Mouse (Mus musculus): ENCODE data around the gene Abcb8. TPM values are rescaled to one million over a fixed set of nuclear protein-coding genes. Genes with fewer than 3 reads are reported as not detected.
A peak's percentile ranks its signal among the peaks of the same experiment; 100 is the strongest.
"Not testable (repeated sequence)": the region's sequence is repeated elsewhere in the genome, so short reads cannot be mapped to it uniquely, and the experiment has no call there.

The Abcb8 gene
- total and polyA plus RNA-seq, 3 experiments, result 81.2 to 151 (median 89.8) TPM

DNA sequence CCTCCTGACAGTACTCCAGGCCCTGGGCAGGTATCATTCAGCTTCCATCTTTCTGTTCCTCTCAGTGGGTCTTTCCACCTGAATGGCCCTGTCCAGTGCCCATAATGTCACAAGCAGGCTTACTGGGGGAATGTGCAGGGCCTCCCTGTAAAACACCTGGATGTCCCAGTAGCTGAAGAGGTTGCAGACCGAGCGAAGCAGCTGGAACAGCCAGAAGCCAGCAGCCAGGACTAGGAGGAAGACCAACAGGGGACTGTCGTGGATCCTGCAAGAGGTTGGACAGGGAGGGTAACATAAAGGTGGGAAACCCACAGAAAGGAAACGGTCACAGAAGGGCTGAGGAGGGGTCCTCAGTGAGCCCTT lies 3.8 kb upstream of the Abcb8 start:
- intact Hi-C loops (cut with DNase I), result loop anchor here (5.0 kb wide), 1 partner anchor 32 kb away; no protein-coding TSS in a partner anchor
- Histone ChIP-seq H3K9ac (ENCODE audit: low read depth, low read length) (no peak overlapping the region), H3K27ac (no peak overlapping the region; the same call in 1 of the 2 replicates), H3K4me1 (ENCODE audit: control insufficient read depth, insufficient read depth, low read length) (peaks cover 8% of the 10 kb centered on the region), H3K27me3 (ENCODE audit: control insufficient read depth, insufficient read depth, low read length) (no peaks in the 10 kb centered on the region), H3K79me2 (replicated peaks; ENCODE audit: control insufficient read depth, insufficient read depth, low read length) (no peaks in the 10 kb centered on the region), H3K4me3 (no peak overlapping the region), H3K36me3 (ENCODE audit: control insufficient read depth, insufficient read depth, low read length) (no peaks in the 10 kb centered on the region)
- DNase-seq, result no peak
- 88% methylated on average over 4 of the region's 4 CpGs for WGBS
- TF ChIP-seq POLR2A (IDR thresholded peaks at IDR 0.05; ENCODE audit: insufficient read depth, low read depth, low read length) (no peak), CTCF (IDR thresholded peaks at IDR 0.05) (no peak), EP300 (IDR thresholded peaks at IDR 0.05; ENCODE audit: insufficient read depth, low read depth, low read length) (no peak)

DNA sequence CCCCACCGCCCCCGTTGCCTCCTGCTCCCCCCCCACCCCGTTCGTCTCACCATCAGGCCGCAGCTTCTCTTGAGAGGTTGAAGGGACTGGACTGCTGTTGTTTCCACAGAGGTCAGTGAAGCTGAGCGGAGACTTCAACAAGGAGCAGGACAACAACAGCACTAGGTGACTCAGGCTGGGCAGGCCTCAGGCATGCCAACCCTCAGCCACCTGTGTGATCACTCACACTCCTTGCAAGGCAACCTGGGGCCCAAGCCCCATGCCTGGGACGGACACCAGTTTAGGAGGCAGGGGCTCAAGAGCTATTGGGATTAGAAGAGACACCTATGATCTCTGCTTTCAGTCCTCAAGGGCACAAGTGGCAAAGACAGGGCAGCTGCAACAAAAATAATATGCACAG lies 1.6 kb upstream of the Abcb8 start, which contains the start of gene Atg9b:
Gene Atg9b, minus strand, starts transcription at position 280 of the 400 bp plus-strand sequence.
- no peaks in the 10 kb centered on the region for H3K36me3 ChIP-seq (ENCODE audit: control insufficient read depth, insufficient read depth, low read length)
- no peaks in the 10 kb centered on the region for H3K79me2 ChIP-seq (replicated peaks; ENCODE audit: control insufficient read depth, insufficient read depth, low read length)
- 90% methylated on average over 7 of the region's 7 CpGs for WGBS
- no peak for DNase-seq
- no peak within 1 kb of the TSS; the same call in 1 of the 2 replicates for H3K27ac ChIP-seq
- H3K9ac ChIP-seq (ENCODE audit: low read depth, low read length), result no peak within 1 kb of the TSS
- no peak within 1 kb of the TSS for H3K4me3 ChIP-seq
- intact Hi-C loops (cut with DNase I), result loop anchor here (2.0 to 5.0 kb wide), 2 partner anchors 35 to 55 kb away; no protein-coding TSS in a partner anchor
- no peaks in the 10 kb centered on the region for H3K27me3 ChIP-seq (ENCODE audit: control insufficient read depth, insufficient read depth, low read length)
- TF ChIP-seq CTCF (IDR thresholded peaks at IDR 0.05), result no peak
- H3K4me1 ChIP-seq (ENCODE audit: control insufficient read depth, insufficient read depth, low read length), result peaks cover 4% of the 10 kb centered on the region

DNA sequence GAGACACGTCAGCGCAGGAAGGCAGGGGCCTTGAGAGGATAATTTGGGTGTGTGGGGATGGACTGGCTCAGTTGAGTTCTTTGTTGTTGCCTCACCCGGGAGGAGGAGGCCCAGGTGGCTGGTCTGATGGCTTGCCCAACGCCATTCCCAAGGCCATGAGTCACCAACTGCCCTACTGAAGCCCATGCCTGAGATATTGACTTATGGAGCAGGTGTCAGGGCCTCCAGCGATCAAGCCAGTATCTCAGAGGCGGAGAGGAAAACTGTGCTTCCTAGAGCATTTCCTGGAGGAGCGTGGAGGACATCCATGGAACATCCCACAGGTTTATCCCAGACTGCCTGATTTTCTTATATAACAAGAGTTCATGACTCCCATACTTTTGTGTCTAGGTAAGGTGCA lies 739 bp upstream of the Abcb8 start:
- peaks cover 2% of the 10 kb centered on the region for H3K4me1 ChIP-seq (ENCODE audit: control insufficient read depth, insufficient read depth, low read length)
- H3K79me2 ChIP-seq (replicated peaks; ENCODE audit: control insufficient read depth, insufficient read depth, low read length), result no peaks in the 10 kb centered on the region
- no peak overlapping the region; the same call in 1 of the 2 replicates for H3K27ac ChIP-seq
- no peak for TF ChIP-seq CTCF (IDR thresholded peaks at IDR 0.05)
- no peak for TF ChIP-seq POLR2A (IDR thresholded peaks at IDR 0.05; ENCODE audit: insufficient read depth, low read depth, low read length)
- no peak for TF ChIP-seq EP300 (IDR thresholded peaks at IDR 0.05; ENCODE audit: insufficient read depth, low read depth, low read length)
- H3K36me3 ChIP-seq (ENCODE audit: control insufficient read depth, insufficient read depth, low read length), result no peaks in the 10 kb centered on the region
- H3K4me3 ChIP-seq, result no peak overlapping the region
- DNase-seq, result no peak
- no peak overlapping the region for H3K9ac ChIP-seq (ENCODE audit: low read depth, low read length)
- intact Hi-C loops (cut with DNase I), result loop anchor here (2.0 to 5.0 kb wide), 2 partner anchors 35 to 56 kb away; no protein-coding TSS in a partner anchor
- no peaks in the 10 kb centered on the region for H3K27me3 ChIP-seq (ENCODE audit: control insufficient read depth, insufficient read depth, low read length)
- 41% methylated on average over 7 of the region's 7 CpGs for WGBS

DNA sequence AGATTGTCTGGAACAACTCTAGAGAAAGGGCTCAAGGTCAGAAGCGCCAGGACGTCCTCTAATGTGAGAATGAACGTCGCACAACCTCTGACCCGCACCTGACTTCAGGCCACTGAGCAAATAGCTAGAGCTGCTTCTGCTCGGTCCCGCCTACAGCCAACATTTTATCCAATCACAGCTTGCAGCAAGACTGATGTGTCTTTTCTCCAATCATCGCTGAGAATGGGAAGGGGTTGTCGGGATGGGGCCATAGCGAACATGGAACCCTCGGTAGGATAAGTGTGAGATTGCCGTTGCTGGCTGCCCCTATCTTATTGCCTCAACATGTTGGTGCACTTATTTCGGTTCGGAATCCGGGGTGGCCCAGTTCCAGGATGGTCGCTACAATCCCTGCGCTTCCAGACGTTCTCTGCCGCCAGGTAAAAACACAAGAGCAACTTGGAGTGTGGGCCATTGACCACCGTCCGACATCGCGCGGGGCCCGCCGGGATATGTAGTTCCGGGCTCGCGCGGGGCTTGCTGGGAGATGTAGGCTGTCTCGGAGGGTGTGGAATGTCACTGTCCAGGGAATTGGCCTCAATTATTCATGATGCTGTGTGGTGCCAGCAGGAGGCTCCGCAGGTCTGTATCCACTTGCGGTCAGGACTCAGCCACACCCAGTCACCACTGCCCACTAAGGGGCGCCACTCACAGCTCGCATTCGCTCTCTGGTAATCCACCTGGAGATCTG lies 867 bp downstream of the Abcb8 start:
- peak overlapping the region; percentile 90 for H3K27ac ChIP-seq
- no peaks in the 10 kb centered on the region for H3K36me3 ChIP-seq (ENCODE audit: control insufficient read depth, insufficient read depth, low read length)
- H3K79me2 ChIP-seq (replicated peaks; ENCODE audit: control insufficient read depth, insufficient read depth, low read length), result no peaks in the 10 kb centered on the region
- TF ChIP-seq EP300 (IDR thresholded peaks at IDR 0.05; ENCODE audit: insufficient read depth, low read depth, low read length) (peak; percentile 63), CTCF (IDR thresholded peaks at IDR 0.05) (peak; percentile 92), POLR2A (IDR thresholded peaks at IDR 0.05; ENCODE audit: insufficient read depth, low read depth, low read length) (peak; percentile 84)
- peak; percentile 96 to 98 for DNase-seq
- H3K4me1 ChIP-seq (ENCODE audit: control insufficient read depth, insufficient read depth, low read length), result peaks cover 2% of the 10 kb centered on the region
- peak overlapping the region; percentile 69 for H3K4me3 ChIP-seq
- no peaks in the 10 kb centered on the region for H3K27me3 ChIP-seq (ENCODE audit: control insufficient read depth, insufficient read depth, low read length)
- intact Hi-C loops (cut with DNase I), result loop anchor here (1.0 to 5.0 kb wide), 3 partner anchors 29 to 76 kb away; partner anchors contain the start of genes Cdk5 and Slc4a2
- peak overlapping the region; percentile 58 for H3K9ac ChIP-seq (ENCODE audit: low read depth, low read length)
- WGBS, result 1% methylated on average over 36 of the region's 36 CpGs

DNA sequence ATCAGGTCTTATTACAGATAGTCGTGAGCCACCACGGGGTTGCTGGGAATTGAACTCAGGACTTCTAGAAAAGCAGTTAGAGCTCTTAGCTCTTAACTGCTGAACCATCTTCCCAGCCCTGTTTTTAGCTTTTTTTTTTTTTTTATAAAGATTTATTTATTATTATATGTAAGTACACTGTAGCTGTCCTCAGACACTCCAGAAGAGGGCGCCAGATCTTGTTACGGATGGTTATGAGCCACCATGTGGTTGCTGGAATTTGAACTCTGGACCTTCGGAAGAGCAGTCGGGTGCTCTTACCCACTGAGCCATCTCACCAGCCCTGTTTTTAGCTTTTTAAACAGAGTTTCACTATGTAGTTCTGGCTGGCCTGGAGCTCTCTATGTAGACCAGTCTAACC lies 2.8 kb downstream of the Abcb8 start:
- H3K9ac ChIP-seq (ENCODE audit: low read depth, low read length); H3K27ac ChIP-seq; H3K27me3 ChIP-seq (ENCODE audit: control insufficient read depth, insufficient read depth, low read length); H3K4me3 ChIP-seq; H3K36me3 ChIP-seq (ENCODE audit: control insufficient read depth, insufficient read depth, low read length); H3K79me2 ChIP-seq (replicated peaks; ENCODE audit: control insufficient read depth, insufficient read depth, low read length); H3K4me1 ChIP-seq (ENCODE audit: control insufficient read depth, insufficient read depth, low read length); intact Hi-C loops (cut with DNase I); DNase-seq: not testable (repeated sequence)
- WGBS, result 88% methylated on average over 6 of the region's 6 CpGs
- peak; percentile 57 for TF ChIP-seq CTCF (IDR thresholded peaks at IDR 0.05)

DNA sequence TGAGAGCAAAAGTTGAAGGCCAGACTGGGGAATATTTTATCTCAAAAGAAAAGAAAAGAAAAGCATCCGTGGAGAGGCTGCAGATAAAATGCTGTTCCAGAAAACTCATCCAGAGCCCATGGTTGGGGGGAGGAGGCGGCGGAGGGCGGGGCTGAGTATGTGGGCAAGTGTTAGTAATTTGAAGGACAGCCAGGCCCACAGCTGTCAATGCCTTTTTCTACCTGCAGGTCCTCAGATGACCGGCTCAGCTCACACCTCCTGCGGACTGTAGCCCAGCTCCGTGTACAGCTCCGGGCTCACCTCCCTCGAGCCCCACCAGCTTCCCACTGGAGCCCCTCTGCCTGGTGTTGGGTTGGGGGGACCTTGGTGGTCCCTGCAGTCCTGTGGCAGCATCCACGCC lies 6.2 kb downstream of the Abcb8 start:
- Histone ChIP-seq H3K36me3 (ENCODE audit: control insufficient read depth, insufficient read depth, low read length) (no peaks in the 10 kb centered on the region), H3K9ac (ENCODE audit: low read depth, low read length) (no peak overlapping the region), H3K4me1 (ENCODE audit: control insufficient read depth, insufficient read depth, low read length) (no peaks in the 10 kb centered on the region), H3K27ac (no peak overlapping the region), H3K27me3 (ENCODE audit: control insufficient read depth, insufficient read depth, low read length) (no peaks in the 10 kb centered on the region), H3K4me3 (no peak overlapping the region), H3K79me2 (replicated peaks; ENCODE audit: control insufficient read depth, insufficient read depth, low read length) (no peaks in the 10 kb centered on the region)
- TF ChIP-seq POLR2A (IDR thresholded peaks at IDR 0.05; ENCODE audit: insufficient read depth, low read depth, low read length) (no peak), CTCF (IDR thresholded peaks at IDR 0.05) (no peak), EP300 (IDR thresholded peaks at IDR 0.05; ENCODE audit: insufficient read depth, low read depth, low read length) (no peak)
- intact Hi-C loops (cut with DNase I), result no loop called here
- WGBS, result 74% methylated on average over 10 of the region's 10 CpGs
- DNase-seq, result no peak

All from heart, adult 2 months (tissue).